Mouse (Mus musculus) forebrain, embryonic 11.5 days (tissue): ENCODE results near the gene Pea15a. TPM values are rescaled to one million over a fixed set of nuclear protein-coding genes. Genes with fewer than 3 reads are reported as not detected.

Experiments
- ATAC-seq: fragments of 200-750 bp; cut with Nextera tagmentation; replicated peaks from 2 replicates; pipeline ENCODE4 v1.8.0; 2017; ENCODE audit warnings: moderate TSS enrichment; ENCODE audit not compliant: low FRiP score
- DNase-seq: peaks from one replicate; pipeline ENCODE4 v3.0.0-alpha.2; 2017; ENCODE audit warnings: low spot score
- H3K27ac ChIP-seq: fragments of 300-500 bp; sonication (generic); 2 replicates; pipeline ENCODE4 v1.5.1; 2014; ENCODE audit warnings: low read depth, low read length
- H3K27me3 ChIP-seq: fragments of 300-500 bp; sonication (generic); 2 replicates; pipeline ENCODE4 v1.6.1; 2014; ENCODE audit warnings: mild to moderate bottlenecking, low read length, mixed read lengths; ENCODE audit not compliant: control insufficient read depth, insufficient read depth
- H3K36me3 ChIP-seq: fragments of 300-500 bp; sonication (generic); 2 replicates; pipeline ENCODE4 v1.6.1; 2014; ENCODE audit warnings: mild to moderate bottlenecking, low read length, moderate library complexity, mixed read lengths; ENCODE audit not compliant: control insufficient read depth, insufficient read depth
- H3K4me1 ChIP-seq: fragments of 300-500 bp; sonication (generic); replicated peaks from 2 replicates; pipeline ENCODE4 v1.6.1; 2014; ENCODE audit warnings: low read length, mixed read lengths; ENCODE audit not compliant: control insufficient read depth, insufficient read depth
- H3K4me2 ChIP-seq: fragments of 300-500 bp; sonication (generic); 2 replicates; pipeline ENCODE4 v1.6.1; 2014; ENCODE audit warnings: low read depth, mild to moderate bottlenecking, low read length, moderate library complexity, mixed read lengths; ENCODE audit not compliant: severe bottlenecking
- H3K4me3 ChIP-seq: fragments of 300-500 bp; sonication (generic); 2 replicates; pipeline ENCODE4 v1.5.1; 2014; ENCODE audit warnings: low read depth, low read length
- H3K9ac ChIP-seq: fragments of 300-500 bp; sonication (generic); 2 replicates; pipeline ENCODE4 v1.6.1; 2014; ENCODE audit warnings: low read length
- H3K9me3 ChIP-seq: fragments of 300-500 bp; sonication (generic); 2 replicates; pipeline ENCODE4 v1.6.1; 2016; ENCODE audit warnings: low read length, mixed read lengths; ENCODE audit not compliant: control insufficient read depth
- WGBS: fragments of 180-500 bp; shearing (Covaris S2); extraction: QIAGEN DNeasy Blood & Tissue Kit; methylation state at CpG from one replicate; pipeline ENCODE4 v1.1.7; 2014; 5-methylcytosine and 5-hydroxymethylcytosine counted together
- polyA plus RNA-seq: library from polyadenylated mRNA; unstranded; fragments of >200 nt; fragmentation: Nextera tagmentation; extraction: Ambion mirVana; gene quantifications from 2 replicates; pipeline ENCODE4 v1.2.1, GENCODE M21; 2014

Pea15a gene
- polyA plus RNA-seq, 1 experiment from 2014 or later, result 371 TPM

GRCm38 (mm10) chr1:172179102-172179501, 27.5 kb downstream of the Pea15a start:
- Histone ChIP-seq H3K9ac (no peak overlapping the region), H3K4me2 (no peak overlapping the region), H3K27me3 (no peaks in the 10 kb centered on the region), H3K4me1 (no peaks in the 10 kb centered on the region), H3K36me3 (peaks cover 3% of the 10 kb centered on the region; the same call in 1 of the 2 replicates), H3K4me3 (no peak overlapping the region), H3K9me3 (no peaks in the 10 kb centered on the region), H3K27ac (no peak overlapping the region)
- no peak for ATAC-seq
- DNase-seq, result no peak
- 85% methylated on average over 7 of the region's 7 CpGs for WGBS

- DNase-seq (no peak), ATAC-seq (no peak)
- no peaks in the 10 kb centered on the region for H3K4me1 ChIP-seq
- H3K4me2 ChIP-seq, result no peak overlapping the region
- H3K36me3 ChIP-seq, result peaks cover 7% of the 10 kb centered on the region; the same call in 1 of the 2 replicates
- H3K4me3 ChIP-seq, result no peak overlapping the region
- no peak overlapping the region for H3K27ac ChIP-seq
- no peak overlapping the region for H3K9ac ChIP-seq
- H3K27me3 ChIP-seq, result no peaks in the 10 kb centered on the region
- 90% methylated on average over 7 of the region's 7 CpGs for WGBS
- no peaks in the 10 kb centered on the region for H3K9me3 ChIP-seq
Measured at GRCm38 (mm10) chr1:172177791-172178190, 28.8 kb downstream of the Pea15a start.

GRCm38 (mm10) chr1:172173181-172173580, 33.4 kb downstream of the Pea15a start:
- 84% methylated on average over 5 of the region's 5 CpGs for WGBS
- DNase-seq (no peak), ATAC-seq (no peak)
- Histone ChIP-seq H3K27me3 (no peaks in the 10 kb centered on the region), H3K27ac (no peak overlapping the region), H3K4me1 (no peaks in the 10 kb centered on the region), H3K4me2 (no peak overlapping the region), H3K4me3 (no peak overlapping the region), H3K36me3 (peaks cover 22% of the 10 kb centered on the region), H3K9me3 (no peaks in the 10 kb centered on the region), H3K9ac (no peak overlapping the region)

- Histone ChIP-seq H3K4me2 (no peak overlapping the region), H3K27me3 (no peaks in the 10 kb centered on the region), H3K9ac (no peak overlapping the region), H3K4me3 (no peak overlapping the region), H3K4me1 (no peaks in the 10 kb centered on the region), H3K36me3 (peaks cover 24% of the 10 kb centered on the region), H3K9me3 (no peaks in the 10 kb centered on the region), H3K27ac (no peak overlapping the region)
- 95% methylated on average over 21 of the region's 21 CpGs for WGBS
- no peak for ATAC-seq
- no peak for DNase-seq
Measured at GRCm38 (mm10) chr1:172172381-172172780, 34.2 kb downstream of the Pea15a start.

GRCm38 (mm10) chr1:172169809-172170208, 36.8 kb downstream of the Pea15a start:
- Histone ChIP-seq H3K4me3 (no peak overlapping the region), H3K4me1 (no peaks in the 10 kb centered on the region), H3K27ac (no peak overlapping the region), H3K9me3 (no peaks in the 10 kb centered on the region), H3K9ac (no peak overlapping the region), H3K27me3 (no peaks in the 10 kb centered on the region), H3K36me3 (peaks cover 26% of the 10 kb centered on the region), H3K4me2 (no peak overlapping the region)
- no peak for DNase-seq
- WGBS, result 97% methylated on average over 5 of the region's 5 CpGs
- ATAC-seq, result no peak

- no peak overlapping the region for H3K27ac ChIP-seq
- no peaks in the 10 kb centered on the region for H3K27me3 ChIP-seq
- H3K4me2 ChIP-seq, result no peak overlapping the region
- 69% methylated on average over 5 of the region's 5 CpGs for WGBS
- H3K36me3 ChIP-seq, result peaks cover 20% of the 10 kb centered on the region
- DNase-seq, result no peak
- no peaks in the 10 kb centered on the region for H3K4me1 ChIP-seq
- no peaks in the 10 kb centered on the region for H3K9me3 ChIP-seq
- no peak for ATAC-seq
- no peak overlapping the region for H3K4me3 ChIP-seq
- H3K9ac ChIP-seq, result no peak overlapping the region
Measured at GRCm38 (mm10) chr1:172167911-172168310, 38.7 kb downstream of the Pea15a start.

- no peak overlapping the region for H3K27ac ChIP-seq
- H3K4me1 ChIP-seq, result no peaks in the 10 kb centered on the region
- H3K36me3 ChIP-seq, result 0 out of 2 replicates have a peak, but pooled peaks cover 3% of the 10 kb centered on the region
- H3K4me2 ChIP-seq, result no peak overlapping the region
- no peak overlapping the region for H3K9ac ChIP-seq
- ATAC-seq, result no peak
- no peaks in the 10 kb centered on the region for H3K27me3 ChIP-seq
- no peaks in the 10 kb centered on the region for H3K9me3 ChIP-seq
- no peak overlapping the region for H3K4me3 ChIP-seq
- no peak for DNase-seq
- WGBS, result 90% methylated on average over 6 of the region's 6 CpGs
Measured at GRCm38 (mm10) chr1:172162959-172163358, 43.6 kb downstream of the Pea15a start.

GRCm38 (mm10) chr1:172162009-172162408, 44.6 kb downstream of the Pea15a start:
- no peaks in the 10 kb centered on the region for H3K9me3 ChIP-seq
- H3K9ac ChIP-seq, result no peak overlapping the region
- WGBS, result 97% methylated on average over 1 of the region's 1 CpGs
- H3K4me3 ChIP-seq, result no peak overlapping the region
- H3K27ac ChIP-seq, result no peak overlapping the region
- H3K4me2 ChIP-seq, result no peak overlapping the region
- ATAC-seq (no peak; the same call in 1 of the 2 replicates), DNase-seq (no peak)
- no peaks in the 10 kb centered on the region for H3K4me1 ChIP-seq
- H3K27me3 ChIP-seq, result no peaks in the 10 kb centered on the region
- H3K36me3 ChIP-seq, result 0 out of 2 replicates have a peak, but pooled peaks cover 3% of the 10 kb centered on the region

- H3K4me2 ChIP-seq, result no peak overlapping the region
- ATAC-seq (no peak), DNase-seq (no peak)
- H3K27me3 ChIP-seq, result no peaks in the 10 kb centered on the region
- H3K9me3 ChIP-seq, result no peaks in the 10 kb centered on the region
- no peak overlapping the region for H3K4me3 ChIP-seq
- H3K4me1 ChIP-seq, result no peaks in the 10 kb centered on the region
- no peak overlapping the region for H3K27ac ChIP-seq
- H3K9ac ChIP-seq, result no peak overlapping the region
- no peaks in the 10 kb centered on the region; the same call in 1 of the 2 replicates for H3K36me3 ChIP-seq
Measured at GRCm38 (mm10) chr1:172160508-172160907, 46.1 kb downstream of the Pea15a start.
